Mouse (Mus musculus) inflammation-experienced regulatory T-cells, adult 6 months (primary cell): ENCODE data around the gene Ilf2. TPM values are rescaled to one million over a fixed set of nuclear protein-coding genes. Genes with fewer than 3 reads are reported as not detected.

Source experiments
- ATAC-seq: one replicate; pipeline ENCODE4 v1.8.0; 2017
- polyA plus RNA-seq, 3 experiments: library from polyadenylated mRNA; unstranded; fragments of 100-300 nt; shearing (Covaris generic); gene quantifications; one replicate each; pipeline ENCODE4 v1.2.1; 2017

Ilf2 gene
- polyA plus RNA-seq, 3 experiments from 2014 or later: 107 to 118 (median 118) TPM

DNA sequence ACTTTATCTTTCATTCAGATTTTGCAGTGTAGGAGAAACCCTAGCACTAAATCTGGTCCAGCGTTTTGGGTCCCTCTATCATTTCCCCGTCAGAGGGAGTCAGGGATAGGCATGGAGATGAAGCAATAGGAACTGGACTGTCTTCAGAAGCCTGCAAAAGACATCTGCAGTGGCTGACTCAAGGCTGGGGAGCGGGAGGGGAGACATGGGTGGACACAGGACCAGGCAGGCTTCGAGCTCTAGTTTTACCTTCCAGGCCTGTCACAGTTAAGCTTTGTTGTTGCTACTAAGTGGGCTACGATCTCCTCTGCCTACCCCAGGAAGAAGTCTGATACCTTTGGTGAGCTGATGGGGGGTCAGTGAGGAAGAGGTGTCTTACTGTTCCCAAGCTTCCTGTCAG is 36.4 kb downstream of the Ilf2 start:
- no peak for ATAC-seq

DNA sequence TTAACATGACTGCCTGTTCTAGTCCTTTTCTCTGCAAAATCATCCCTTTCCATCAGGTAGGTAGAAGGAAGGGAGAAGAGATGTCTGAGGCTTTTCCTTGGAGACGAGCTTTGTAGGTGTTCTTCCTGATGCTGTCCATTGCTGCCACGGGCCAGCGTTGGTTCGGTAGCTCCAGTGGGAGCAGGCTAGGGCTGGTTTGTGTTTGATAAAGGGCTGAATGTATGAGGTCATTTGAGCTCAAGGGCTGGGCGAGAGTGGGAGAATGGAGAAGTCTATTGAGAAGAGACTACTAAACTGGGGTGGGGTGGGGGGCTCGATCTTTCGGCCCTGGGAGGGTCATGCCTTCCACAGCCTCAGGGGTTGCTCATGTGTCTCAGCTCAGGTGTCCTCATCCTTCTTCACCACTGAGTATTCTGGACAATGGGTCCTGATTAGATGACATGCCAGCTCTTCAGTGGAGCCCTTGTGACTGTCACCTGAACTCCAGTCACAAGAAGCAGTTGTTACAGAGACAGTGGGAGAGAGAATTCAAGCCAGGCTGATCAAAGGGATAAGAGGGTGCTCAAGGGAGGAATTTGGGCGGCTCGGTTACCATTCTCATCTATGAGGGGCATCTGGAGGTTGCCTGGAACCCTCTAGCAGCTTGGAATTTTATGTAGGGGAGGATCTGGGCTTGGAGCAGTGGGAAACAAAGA is 37.2 kb downstream of the Ilf2 start:
- no peak for ATAC-seq

DNA sequence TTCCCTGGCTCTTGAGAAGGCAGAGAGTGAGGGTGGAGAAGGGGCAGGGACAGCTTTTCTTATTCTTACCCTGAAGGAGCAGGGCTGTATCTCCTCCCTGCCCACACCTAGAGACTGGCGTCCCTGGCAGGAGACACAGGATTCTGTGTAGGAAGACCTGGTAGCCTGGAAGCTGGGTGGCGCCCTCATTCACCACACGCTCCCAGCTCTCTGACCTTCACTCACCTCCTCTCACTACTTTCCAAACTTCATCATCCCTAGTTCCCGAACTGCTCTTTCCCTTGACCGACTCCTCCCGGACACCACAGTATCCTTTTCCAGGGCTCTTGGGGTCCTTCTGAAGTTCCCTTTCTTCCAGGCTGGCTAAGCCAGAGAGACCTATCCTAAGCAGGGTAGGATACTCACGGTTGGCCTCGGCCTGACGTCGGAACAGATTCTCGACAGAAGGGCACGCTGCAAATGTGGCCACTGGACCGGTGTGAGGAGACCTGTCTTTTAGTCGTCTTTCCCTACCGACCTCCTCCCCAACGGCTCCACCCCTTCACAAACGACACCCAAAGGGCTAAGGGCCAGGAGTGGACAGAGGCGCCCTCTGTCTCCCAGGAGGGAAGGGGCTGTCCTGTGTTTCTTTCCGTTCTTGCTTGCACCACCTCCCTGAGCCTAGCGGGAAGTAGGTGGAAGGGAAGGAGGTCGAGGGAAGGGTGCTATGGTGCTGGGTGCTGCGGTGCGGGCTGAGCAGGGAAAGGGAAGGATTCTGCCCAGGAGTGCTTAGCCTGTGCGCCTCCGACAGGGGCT is 38.1 kb downstream of the Ilf2 start, which contains the start of the genes S100a1 and S100a13:
S100a1 (minus strand) TSS at position 597 of the 795 bp plus-strand sequence.
S100a13 (plus strand) TSS at position 640 of the 795 bp plus-strand sequence.
- peak; percentile 19 for ATAC-seq

DNA sequence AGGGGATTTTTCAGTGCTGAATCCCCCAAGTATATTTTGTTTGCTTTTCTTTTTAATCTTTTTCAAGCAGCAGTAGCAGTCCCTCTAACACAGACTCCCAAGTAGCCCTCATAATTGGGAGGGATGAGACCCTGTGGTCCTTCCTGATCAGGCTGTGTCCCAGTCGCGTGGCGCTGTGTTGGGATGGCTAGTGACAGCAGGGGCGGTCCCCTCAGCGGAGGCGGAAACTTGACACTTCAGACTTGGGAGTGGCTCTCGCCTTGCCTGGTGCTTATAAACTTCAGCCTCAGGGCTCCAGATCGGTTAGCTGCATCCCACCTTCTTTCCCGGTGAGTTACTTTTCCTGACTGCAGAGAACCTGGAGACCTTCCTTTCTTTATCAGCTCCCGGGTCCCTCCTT is 38.8 kb downstream of the Ilf2 start:
- peak; percentile 89 for ATAC-seq

DNA sequence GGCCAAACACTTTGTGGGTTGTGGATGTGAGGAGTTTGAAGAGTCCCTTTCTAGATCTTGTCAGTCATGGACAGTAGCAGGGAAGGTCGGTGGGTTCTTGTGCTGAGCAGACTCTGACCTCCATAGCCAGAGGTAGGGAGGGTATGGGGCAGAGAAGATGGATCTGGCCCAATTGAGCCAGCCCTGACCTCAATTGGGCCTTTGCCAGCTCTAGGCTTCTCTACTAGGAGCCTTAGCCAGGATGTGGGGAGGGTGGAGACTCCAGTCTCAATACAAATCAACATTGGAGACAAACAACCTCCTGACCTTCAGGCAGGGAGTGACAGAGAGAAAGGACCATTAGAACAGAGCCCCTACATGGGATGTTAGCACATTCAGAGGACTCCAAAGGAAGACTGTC is 39.3 kb downstream of the Ilf2 start:
- peak; percentile 13 for ATAC-seq

DNA sequence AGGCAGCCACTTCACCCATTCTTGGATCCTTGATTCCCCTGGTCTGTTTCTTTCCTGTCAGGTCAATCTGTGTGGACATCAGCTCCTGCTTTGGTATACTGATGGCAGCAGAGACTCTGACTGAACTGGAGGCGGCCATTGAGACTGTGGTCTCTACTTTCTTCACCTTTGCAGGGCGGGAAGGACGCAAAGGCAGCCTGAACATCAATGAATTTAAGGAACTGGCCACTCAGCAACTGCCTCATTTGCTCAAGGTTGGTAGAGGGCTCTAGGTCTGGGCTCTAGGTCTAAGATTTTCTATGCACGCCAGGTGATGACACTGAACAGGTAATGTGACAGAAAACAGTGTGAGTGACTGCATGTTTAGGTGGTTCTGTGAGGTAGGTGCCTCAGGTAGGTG is 39.9 kb downstream of the Ilf2 start:
- ATAC-seq: no peak

DNA sequence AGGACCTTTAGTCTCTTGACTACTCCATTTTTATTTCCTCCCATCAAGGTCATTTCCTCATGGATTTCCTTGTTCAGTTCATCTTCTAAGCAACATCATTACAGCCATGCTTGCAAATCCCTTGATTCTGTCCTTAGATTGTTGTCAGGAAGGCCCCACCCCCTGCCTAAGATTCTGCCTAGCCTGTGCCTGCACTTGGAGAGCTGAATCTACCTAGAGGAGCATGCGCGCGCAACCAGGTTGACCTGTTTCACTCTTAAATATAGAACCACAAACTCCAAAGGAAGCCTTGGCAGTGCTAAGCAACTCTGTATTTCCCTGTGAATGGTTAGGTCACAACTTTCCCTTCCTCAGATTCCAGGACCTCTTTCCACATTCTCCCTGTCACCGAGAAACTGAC is 41.8 kb downstream of the Ilf2 start:
- ATAC-seq: no peak

DNA sequence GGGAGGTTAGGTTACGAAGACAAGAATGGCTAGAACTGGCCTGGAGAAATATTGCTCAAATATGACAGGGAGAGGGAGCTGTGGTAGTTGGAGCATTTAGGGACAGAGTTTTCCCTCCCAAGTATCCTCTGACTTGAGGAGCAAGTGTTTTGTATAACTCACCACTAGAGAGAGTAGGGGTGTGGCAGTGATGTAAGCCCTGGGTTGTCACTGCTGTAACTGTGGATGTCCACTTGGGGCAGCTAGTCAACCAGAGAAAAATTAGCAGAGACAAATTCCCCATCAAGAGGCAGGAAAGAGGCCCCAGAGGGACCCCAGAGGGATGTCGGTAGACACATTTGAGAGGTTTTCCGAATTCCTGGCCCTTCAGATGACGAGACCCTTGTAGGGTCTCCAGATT is 49.5 kb downstream of the Ilf2 start:
- no peak for ATAC-seq

DNA sequence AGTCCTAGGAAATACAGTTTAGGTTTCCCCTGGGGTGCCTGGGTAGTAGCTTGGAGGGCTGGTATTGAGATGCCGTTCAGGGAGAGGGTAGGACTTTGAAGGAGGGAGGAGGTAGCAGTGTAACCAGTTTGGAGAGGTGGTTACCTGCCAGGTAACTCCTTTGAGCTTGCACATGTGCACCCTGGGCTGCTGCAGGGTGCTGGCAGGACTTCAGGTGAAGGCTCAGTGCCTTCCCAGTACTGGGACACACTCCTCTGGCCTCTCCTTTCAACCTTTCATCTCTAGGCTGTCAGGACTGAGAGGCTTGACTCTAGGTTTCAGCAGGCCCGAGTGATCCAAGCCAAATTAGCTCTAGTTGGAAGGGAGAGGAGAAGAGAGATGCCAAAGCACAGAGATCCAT is 50.1 kb downstream of the Ilf2 start:
- ATAC-seq: no peak

DNA sequence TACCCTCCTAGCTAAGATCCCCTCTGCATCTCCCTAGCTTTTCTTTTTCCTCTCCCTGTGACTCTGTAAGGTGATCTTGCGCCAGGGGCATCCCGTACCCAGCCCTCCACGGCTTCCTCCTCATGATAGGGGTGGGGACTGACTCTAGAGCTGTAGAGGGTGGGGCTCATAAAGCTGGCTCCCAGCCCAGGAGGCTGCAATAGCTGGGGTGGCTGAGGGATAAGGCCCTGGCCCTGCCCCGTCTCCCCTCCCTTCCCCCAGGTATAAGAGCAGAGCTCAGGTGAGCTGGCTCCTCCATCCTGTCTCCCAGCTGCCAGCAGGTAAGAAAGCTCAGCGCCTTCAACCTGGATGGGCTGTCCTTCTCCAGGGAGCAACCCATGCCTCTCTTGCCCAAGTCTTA is 50.7 kb downstream of the Ilf2 start, which contains the start of gene S100a14:
S100a14 (plus strand) TSS at position 277 of the 400 bp plus-strand sequence.
- no peak for ATAC-seq

DNA sequence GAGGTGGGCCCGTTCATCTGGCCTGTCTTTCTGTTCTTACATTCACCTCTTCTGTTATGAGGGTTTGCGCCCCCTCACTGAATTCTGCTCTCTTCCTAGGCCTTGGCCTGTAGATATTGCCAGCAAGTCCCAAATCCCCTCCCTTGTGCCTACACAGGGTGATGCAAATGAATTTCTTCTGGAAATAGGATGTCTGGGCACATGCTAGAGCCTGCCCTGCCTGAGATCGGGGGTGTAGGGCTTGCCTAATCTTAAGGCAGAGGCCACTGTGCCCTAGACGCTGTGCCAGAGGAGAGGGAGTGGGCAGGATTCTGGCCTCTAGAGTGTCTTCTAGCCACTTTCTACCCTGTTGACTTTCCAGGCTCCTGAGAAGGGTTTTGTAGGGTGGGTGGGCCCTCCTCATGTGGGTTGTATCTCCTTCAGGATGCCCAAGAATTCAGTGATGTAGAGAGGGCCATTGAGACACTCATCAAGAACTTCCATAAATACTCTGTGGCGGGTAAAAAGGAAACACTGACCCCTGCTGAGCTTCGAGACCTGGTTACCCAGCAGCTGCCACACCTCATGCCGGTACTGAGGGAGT is 51.5 kb downstream of the Ilf2 start:
- no peak for ATAC-seq

DNA sequence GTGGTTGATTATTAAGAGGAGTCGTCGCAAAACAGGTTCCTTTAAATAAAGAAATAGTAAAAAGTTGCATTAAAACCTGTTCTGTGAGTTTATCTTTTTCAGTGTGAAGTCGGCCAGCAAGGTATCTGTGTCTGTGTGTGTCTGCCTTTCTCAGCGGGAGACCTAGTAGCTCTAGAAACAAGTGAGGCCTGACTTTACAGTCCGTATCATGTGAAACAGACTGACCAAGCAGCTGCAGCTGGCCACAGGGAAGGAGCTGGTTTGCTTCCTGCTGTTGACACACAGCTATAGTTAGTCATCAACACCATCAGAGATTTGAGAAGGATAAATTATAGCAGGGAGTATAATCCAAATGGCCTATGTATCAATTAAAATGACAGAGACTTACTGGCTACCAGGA is 55.8 kb downstream of the Ilf2 start:
- no peak for ATAC-seq

DNA sequence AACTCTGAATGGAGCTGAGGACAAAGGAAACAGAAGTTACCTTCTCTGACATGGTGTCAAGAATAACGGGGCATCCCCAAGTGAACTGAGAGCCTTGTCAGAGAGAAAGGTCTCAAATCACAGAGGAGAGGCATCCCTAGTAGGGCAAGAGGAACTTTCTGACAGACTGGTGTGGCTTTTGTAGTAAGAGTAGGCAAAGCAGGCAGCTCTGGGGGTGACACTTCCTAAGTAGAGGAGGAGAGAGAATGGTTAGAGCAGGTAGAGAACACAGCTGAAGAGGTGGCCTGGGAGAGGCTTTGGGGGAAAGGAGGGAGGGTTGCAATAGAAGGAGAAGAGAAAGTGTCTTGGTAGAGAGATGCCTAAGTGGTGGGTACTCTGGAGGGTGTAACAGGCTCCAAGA is 59.5 kb downstream of the Ilf2 start:
- no peak for ATAC-seq

DNA sequence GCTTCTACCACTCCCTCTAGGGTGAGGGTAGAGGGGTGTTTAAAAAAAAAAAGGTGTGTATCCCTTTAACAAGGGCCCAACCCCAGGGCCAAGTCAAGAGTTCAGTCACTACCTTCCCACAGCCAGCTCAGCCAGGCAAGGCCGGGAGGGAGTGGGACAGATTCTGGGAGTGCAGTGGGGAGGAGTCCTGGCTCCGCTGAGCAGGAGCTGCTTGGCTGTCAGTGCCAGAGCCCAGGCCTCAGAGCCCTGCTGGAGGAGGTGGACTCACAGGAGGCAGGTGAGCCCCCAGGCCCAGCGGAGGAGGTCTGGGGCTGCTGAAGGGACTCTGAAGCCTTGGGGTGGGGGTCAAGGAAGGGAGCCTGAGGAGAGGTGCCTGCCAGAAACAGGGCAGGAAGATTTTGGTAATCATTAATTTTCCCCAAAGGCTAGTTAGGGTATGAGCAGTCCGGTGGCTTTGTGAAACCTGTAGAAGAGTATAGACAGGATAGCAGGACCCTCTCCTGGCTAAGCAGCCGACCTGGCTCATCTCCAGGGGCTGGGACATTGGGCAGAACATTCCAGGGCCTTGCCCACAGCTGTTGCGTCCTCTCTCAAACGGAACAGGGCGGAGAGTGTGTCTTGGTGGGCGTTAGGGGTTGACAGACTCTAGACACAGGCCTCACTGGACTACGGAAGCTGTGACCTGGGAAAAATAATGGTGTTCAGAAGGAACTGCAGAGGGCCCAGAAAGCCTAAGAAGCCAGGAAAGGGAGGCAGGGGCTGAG is 61.4 kb downstream of the Ilf2 start, which contains the start of gene S100a16:
S100a16 (plus strand) TSS at position 114 of the 764 bp plus-strand sequence.
- ATAC-seq: no peak

DNA sequence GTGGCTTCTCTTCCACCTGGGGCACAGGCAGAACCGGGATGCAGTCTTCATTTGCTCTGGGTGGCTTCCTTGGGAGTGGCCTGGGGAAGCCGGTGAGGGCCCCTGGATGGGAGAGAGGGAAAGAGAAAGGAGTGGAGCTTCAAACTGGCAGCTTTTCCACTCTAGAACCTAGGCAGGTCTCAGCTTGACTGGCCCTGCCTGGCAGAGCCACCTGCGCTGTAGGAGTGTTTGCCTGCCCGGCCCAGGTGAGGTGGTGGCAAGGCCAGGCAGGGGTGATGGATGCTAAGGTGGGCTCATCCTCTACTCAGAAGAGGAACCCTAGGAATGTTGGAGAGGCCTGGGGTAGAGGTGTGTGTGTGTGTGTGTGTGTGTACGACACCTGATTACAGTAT is 62.0 kb downstream of the Ilf2 start:
- no peak for ATAC-seq

Other genes with a start within 250 kb of the Ilf2 start
- gene Jtb, start 244.5 kb upstream of the Ilf2 start, polyA plus RNA-seq: 10 to 100 TPM; 61.4 to 73.4 (median 68.5) TPM
- gene Creb3l4, start 232.6 kb upstream of the Ilf2 start, polyA plus RNA-seq: not detected
- 10 to 100 TPM; 35.0 to 72.7 (median 59.5) TPM for gene Slc39a1, start 228.0 kb upstream of the Ilf2 start, polyA plus RNA-seq
- 10 to 100 TPM; 35.6 to 48.0 (median 37.0) TPM for gene Crtc2, start 222.0 kb upstream of the Ilf2 start, polyA plus RNA-seq
- gene Dennd4b, start 210.9 kb upstream of the Ilf2 start, polyA plus RNA-seq: 10 to 100 TPM; 19.6 to 25.8 (median 24.2) TPM
- 10 to 100 TPM; 14.9 to 34.0 (median 28.3) TPM for gene Gatad2b, start 182.9 kb upstream of the Ilf2 start, polyA plus RNA-seq
- gene Slc27a3, start 86.2 kb upstream of the Ilf2 start, polyA plus RNA-seq: under 1 TPM in 1 of 3 experiments, not detected in 2; 0.31 TPM
- gene Ints3, start 42.5 kb upstream of the Ilf2 start, polyA plus RNA-seq: 10 to 100 TPM; 15.6 to 18.0 (median 17.6) TPM
- gene Npr1, start 10.3 kb upstream of the Ilf2 start, polyA plus RNA-seq: not detected
- 10 to 100 TPM; 53.6 to 73.0 (median 71.1) TPM for gene Snapin, start 14.9 kb downstream of the Ilf2 start, polyA plus RNA-seq
- gene Chtop, start 33.4 kb downstream of the Ilf2 start, polyA plus RNA-seq: 10 to 100 TPM; 49.4 to 62.9 (median 62.1) TPM
- gene S100a1, start 38.3 kb downstream of the Ilf2 start, polyA plus RNA-seq: 1 to 10 TPM; 2.6 to 7.6 (median 5.1) TPM
- 100 to 1,000 TPM; 188 to 341 (median 192) TPM for gene S100a13, start 38.3 kb downstream of the Ilf2 start, polyA plus RNA-seq
- under 1 TPM in 1 of 3 experiments, not detected in 2; 0.40 TPM for gene S100a14, start 50.7 kb downstream of the Ilf2 start, polyA plus RNA-seq
- not detected for gene S100a16, start 61.1 kb downstream of the Ilf2 start, polyA plus RNA-seq
- 1 to 10 TPM; 1.4 to 4.9 (median 2.4) TPM for gene S100a3, start 84.5 kb downstream of the Ilf2 start, polyA plus RNA-seq
- gene S100a2, start 114.1 kb downstream of the Ilf2 start, polyA plus RNA-seq: 1 to 10 TPM in 1 of 3 experiments, not detected in 2; 2.6 TPM
- not detected for gene Gm42674, start 125.8 kb downstream of the Ilf2 start, polyA plus RNA-seq
- 100 to 1,000 TPM in 1 of 3 experiments, 10 to 100 TPM in 2; 65.2 to 589 (median 72.0) TPM for gene S100a4, start 127.6 kb downstream of the Ilf2 start, polyA plus RNA-seq
- gene S100a5, start 132.4 kb downstream of the Ilf2 start, polyA plus RNA-seq: not detected
- gene S100a6, start 136.8 kb downstream of the Ilf2 start, polyA plus RNA-seq: 1,000 to 10,000 TPM in 1 of 3 experiments, 100 to 1,000 TPM in 2; 212 to 1,342 (median 247) TPM
- not detected for gene S100a7a, start 177.9 kb downstream of the Ilf2 start, polyA plus RNA-seq
- 1 to 10 TPM in 1 of 3 experiments, not detected in 2; 7.4 TPM for gene S100a8, start 192.9 kb downstream of the Ilf2 start, polyA plus RNA-seq
- gene S100a9, start 219.6 kb downstream of the Ilf2 start, polyA plus RNA-seq: 1 to 10 TPM in 1 of 3 experiments, under 1 TPM in 1, not detected in 1; 0.70 to 3.0 TPM